Mouse (Mus musculus) mouse trophoblast stem cell (cell line): ENCODE data around the gene Scgb1b24.

Source experiments
- in situ Hi-C, 2 experiments: fragments of 300-500 bp; cut with MseI, MboI; formaldehyde crosslinking; loops; 2 replicates in 1 of 2; 3 replicates in 1 of 2; pipeline ENCODE4 v1.15.1; 2025

Scgb1b24 gene

DNA sequence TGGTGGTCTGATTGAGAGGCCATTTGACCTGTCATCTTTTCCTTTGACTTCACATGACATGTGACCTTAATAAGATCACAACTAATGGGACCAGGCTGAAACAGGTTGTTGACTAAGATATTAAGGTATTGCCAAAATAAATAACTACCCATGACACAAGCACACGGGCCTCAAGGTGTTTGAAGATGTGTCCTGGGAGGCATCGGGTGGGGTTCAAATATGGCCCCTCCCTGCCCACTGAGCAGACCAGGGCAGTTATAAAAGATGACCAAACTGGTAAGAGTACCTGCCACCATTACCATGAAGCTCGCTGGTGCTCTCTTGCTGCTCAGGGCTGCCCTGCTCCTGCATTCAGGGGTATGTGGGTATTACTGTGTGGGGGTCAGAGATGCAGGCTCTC is at the start of gene Scgb1b24:
Gene Scgb1b24 (plus strand): TSS at position 301 of the 400 bp plus-strand sequence.
- in situ Hi-C loops = no loop called here

DNA sequence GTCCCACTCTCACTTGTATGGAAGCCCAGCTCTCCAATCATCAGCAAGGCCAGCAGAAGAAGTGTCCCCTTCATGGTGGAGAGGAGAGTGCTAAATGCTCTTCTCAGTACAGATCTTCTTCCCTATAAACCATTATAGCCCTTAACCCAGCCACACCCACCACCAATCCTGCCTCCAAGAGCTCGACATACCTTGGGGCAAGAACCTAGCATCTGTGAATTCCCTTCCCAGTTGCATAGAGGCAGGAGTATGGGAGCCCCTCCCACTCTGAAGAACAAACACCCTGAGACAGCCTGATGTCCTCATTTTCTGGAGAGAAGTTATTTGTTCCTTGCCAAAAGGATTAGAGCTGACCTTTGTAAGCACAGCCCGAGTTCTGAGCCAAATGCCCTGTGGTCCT is 4.4 kb upstream of the Scgb1b24 start, which contains the start of gene Scgb2b24:
Gene Scgb2b24 (minus strand): TSS at position 101 of the 400 bp plus-strand sequence.
- in situ Hi-C loops = no loop called here
